Mouse (Mus musculus) thymus, adult 2 months (tissue): Measurements from ENCODE around the gene Fbxl8.

ENCODE experiments used
- CTCF ChIP-seq: fragments of 200-500 bp; IDR thresholded peaks from 2 replicates; pipeline ENCODE4 v1.5.1; 2012; ENCODE audit warnings: mild to moderate bottlenecking, control low read depth, low read length, moderate library complexity, borderline replicate concordance; ENCODE audit not compliant: control insufficient read depth, poor library complexity, insufficient read depth; ENCODE audit errors: extremely low read depth
- POLR2A ChIP-seq: fragments of 200-500 bp; IDR thresholded peaks from 2 replicates; pipeline ENCODE4 v1.6.1; 2012; ENCODE audit warnings: mild to moderate bottlenecking, low read length, control low read depth, moderate library complexity; ENCODE audit not compliant: control insufficient read depth, poor library complexity, insufficient read depth; ENCODE audit errors: extremely low read depth

DNA sequence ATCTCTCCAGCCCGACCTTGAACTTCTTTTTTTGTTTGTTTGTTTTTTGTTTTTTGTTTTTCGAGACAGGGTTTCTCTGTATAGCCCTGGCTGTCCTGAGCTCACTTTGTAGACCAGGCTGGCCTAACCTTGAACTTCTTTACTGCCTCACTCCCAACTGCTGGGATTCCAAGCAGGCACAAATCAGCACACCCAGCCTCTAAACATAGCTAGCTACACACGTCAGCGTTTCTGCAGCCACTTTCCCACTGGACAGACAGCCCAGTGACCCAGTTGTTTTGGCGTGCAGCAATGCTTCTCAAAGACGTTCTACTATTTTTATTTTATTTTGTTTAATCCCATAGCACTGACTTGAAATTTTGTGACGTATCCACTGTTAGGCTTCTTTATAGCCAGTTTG, 40.6 kb upstream of the Fbxl8 start:
- TF ChIP-seq CTCF, result no peak
- TF ChIP-seq POLR2A, result no peak
